Mouse (Mus musculus): Measurements from ENCODE around the gene Kif13a. TPM values are rescaled to one million over a fixed set of nuclear protein-coding genes. Genes with fewer than 3 reads are reported as not detected.
A peak's percentile ranks its signal among the peaks of the same experiment; 100 is the strongest.

Kif13a gene
- total and polyA plus RNA-seq, 3 experiments = 13.6 to 40.6 (median 26.0) TPM

- DNase-seq = no peak
Measured at GRCm38 (mm10) chr13:46921559-46921958, 8.1 kb downstream of the Kif13a start.

- no peak for DNase-seq
Measured at GRCm38 (mm10) chr13:46919797-46920196, 9.9 kb downstream of the Kif13a start.

DNA sequence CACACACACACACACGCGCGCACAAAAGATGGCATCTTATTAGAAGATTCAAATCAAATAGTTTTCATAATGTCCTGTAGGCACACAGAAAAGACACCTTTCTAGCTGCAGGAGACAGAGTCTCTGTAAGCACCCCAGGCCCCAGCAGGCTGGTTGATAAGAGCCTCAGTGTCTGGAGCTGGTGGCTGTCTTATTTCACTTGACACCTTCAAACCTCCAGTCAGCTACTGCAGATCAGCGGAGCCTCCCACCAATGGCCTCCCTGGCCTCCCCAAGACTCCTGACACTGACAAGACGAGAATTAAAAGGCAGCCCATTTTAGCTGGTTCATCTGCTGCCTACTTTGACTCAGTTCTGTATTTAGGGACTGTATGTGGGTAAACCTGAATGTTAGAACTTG is 11.2 kb downstream of the Kif13a start:
- no peak for DNase-seq

- DNase-seq = no peak
Measured at GRCm38 (mm10) chr13:46911960-46912359, 17.7 kb downstream of the Kif13a start.

GRCm38 (mm10) chr13:46911018-46911419 is 18.6 kb downstream of the Kif13a start:
- DNase-seq = peak; percentile 79

DNA sequence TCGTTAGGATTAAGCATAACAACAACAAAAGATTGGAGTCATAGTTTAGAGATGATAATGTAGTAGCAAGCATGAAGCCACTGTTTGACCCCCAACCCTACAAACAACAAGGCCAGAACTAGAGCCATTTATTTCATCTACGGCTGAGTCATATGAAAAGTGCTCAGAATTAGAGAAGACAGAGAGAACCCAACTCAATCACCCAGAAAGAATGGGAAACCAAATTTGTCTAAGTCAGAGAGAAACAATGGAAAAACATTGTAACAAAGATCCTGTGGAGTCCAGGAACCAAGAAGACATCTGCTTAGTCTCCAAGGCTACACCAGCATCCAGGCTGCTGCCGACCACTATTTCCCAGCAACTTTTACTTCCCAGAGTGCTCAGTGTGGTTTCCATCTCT is 19.7 kb downstream of the Kif13a start:
- no peak for DNase-seq

GRCm38 (mm10) chr13:46909005-46909565 is 20.6 kb downstream of the Kif13a start:
- peak; percentile 48 for DNase-seq

DNA sequence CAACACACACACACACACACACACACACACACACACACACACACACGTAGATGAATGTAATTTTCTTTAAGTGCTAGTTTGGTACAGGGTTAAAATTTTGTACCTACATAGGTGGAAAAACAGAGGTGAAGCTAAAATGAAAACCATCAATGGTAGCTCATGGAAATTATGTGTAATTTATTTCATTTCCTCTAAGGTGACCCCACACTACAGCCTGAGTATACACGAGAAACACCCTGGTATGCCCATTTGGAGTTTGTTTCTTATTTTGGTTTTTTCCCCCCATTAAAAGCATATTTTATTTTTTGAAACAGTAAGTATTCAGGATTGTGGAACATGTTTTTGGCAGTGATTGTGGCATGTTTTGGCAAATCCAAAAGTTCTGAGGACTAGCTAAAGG is 21.3 kb downstream of the Kif13a start:
- no peak for DNase-seq

DNA sequence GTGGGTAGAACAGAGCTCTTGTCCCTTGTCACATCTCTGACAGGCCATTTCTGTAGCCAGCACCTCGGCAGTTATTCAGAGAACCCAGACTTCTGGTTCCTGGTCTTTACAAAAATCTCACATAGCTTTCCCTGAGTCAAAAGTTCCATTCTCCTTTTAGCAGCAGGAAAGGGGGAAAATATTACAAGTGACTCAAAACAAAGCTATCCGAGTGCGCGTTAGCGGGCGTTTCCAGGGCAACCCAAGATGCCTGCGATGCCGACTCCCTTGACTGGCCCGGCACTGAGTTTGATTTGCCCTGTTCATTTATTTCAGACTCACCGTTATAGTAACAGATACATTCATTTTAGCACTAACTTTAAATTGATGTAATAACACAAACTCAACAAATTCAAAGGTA is 21.8 kb downstream of the Kif13a start:
- peak; percentile 60 for DNase-seq

DNA sequence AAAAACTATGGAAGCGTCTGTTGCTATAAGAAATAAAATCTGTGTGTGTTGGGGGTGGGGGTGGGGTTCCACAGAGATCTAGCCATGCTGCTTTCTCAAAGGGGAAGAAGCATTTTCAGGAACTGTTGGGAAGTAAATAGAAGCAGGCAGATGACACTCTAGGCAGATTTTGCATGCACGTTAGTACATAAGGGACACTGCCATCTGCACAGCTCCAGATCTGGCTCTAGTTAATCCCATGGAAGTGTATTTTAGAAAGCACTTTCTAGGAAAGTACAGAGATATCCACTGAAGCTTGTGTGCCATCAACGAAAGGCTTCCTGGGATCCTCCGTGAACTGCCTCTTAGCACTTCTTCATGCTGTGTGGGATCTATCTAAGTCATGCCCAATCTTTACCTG is 22.6 kb downstream of the Kif13a start:
- DNase-seq = no peak

GRCm38 (mm10) chr13:46905971-46906370 is 23.7 kb downstream of the Kif13a start:
- no peak for DNase-seq

DNA sequence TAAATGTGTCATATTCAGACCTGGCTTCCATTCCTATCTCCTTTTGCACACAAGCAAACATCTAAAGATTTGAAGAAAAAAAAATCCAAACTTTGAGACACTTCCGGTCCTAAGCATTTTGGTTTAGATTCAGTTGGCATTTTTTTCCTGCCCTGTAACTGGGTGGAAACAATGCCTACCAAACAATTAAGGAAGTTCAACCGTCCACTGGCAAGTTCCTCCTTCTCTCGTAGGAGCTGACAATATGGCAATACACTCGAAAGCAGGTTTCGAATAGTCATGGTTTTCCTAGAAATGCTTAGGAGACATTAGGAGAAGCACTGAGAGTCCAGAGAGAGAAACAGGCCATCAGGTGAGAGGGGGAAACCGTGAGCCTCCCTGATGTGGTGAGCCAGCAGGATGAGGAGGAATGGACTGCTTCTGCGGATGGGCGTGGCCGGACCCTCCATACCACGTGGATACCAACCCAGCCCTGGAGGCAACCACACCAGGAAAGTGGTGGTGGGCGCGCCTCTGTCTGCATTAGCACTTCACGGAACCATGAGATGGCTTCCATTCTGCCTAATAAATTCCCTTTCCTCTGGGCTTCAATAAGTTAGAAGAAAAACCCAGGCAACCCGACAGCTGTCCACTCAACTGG is 24.6 kb downstream of the Kif13a start:
- no peak for DNase-seq

GRCm38 (mm10) chr13:46902568-46903255 is 27.0 kb downstream of the Kif13a start:
- no peak for DNase-seq

DNA sequence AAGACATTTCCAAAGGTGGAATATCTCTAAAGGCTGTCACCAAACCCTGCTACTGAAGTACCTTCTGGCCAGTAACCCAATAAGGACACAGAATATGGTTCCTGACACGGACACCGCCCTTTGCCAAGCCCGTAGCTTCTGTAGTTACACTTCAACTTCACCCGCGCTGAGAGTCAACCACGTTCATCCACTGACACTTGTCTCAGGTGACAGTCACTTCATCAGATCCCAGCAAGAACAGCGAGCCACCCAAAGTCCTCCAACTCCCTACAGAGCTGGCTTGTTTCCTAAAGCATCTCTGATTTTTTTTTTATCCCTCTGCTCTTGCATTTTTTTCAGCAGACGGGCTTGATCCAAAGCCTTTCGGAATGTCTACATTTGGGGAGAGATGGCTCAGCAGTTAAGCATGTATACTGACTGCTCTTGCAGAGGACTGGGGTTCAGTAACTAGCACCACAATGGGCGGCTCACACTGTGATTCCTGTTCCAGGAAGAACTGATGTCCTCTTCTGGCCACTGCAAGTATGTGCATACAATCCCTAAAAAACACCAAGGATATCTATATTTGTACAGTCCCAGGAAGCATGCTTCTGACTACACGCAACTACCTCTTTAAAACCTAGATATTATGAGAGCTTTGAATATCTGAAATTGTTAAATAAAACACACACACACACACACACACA is 28.7 kb downstream of the Kif13a start:
- DNase-seq = no peak

- DNase-seq = peak; percentile 30
Measured at GRCm38 (mm10) chr13:46898837-46899236, 30.8 kb downstream of the Kif13a start.

- no peak for DNase-seq
Measured at GRCm38 (mm10) chr13:46898411-46898810, 31.3 kb downstream of the Kif13a start.

DNA sequence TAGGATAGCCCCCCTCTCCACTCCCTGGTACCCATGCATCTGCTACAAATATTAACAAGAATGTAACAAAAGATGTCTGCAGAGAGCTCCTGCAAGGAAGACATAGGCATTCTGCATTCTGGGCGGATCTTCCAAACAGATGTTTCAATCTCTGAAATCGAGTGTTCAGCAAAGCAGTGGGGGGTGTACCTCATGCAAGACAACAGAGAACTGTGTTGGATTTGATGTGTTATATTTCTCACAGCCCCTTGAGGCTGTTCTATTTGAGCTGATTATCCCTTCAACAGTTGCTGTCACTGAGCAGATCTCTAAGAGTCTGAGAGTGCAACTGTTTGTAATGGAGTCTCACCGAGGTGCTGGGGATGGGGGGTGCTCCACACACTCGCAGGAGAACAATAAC is 37.3 kb downstream of the Kif13a start:
- DNase-seq = no peak

- peak; percentile 77 for DNase-seq
Measured at GRCm38 (mm10) chr13:46888150-46888683, 41.5 kb downstream of the Kif13a start.

DNA sequence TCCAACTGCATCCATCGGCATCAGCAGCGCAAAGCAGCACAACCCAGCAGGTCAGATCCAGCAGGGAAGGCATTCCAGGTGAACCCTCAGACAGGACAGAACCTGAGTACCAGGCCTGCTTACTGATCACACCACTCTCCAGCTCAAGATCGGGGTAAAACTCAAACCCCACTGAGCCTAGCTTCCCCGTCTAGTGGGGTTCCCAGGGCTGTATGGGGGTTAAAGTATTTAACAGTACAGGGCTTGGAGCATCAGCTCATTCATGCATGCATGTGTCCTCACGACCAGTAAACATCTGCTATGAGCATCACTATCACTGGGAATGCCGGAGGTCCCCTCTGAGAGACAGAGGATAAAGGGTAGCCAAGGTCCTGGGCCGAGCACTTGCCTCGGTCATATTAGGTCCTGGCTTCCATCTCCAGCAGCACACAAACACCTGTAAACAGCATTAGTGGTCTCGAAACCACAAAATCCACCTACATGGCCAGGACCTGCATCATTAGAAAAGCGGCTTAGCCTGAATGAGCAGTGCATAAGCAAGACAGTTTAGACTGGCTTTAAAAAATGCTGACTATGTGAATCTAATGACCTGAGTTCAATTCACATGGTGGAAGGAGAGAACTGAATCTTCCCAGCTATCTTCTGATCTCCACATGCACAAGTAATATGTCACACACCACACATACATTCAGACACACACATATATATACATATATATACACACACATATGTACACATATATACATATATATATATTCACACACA is 43.0 kb downstream of the Kif13a start:
- DNase-seq = no peak

- peak; percentile 36 for DNase-seq
Measured at GRCm38 (mm10) chr13:46885759-46886060, 44.0 kb downstream of the Kif13a start.

DNA sequence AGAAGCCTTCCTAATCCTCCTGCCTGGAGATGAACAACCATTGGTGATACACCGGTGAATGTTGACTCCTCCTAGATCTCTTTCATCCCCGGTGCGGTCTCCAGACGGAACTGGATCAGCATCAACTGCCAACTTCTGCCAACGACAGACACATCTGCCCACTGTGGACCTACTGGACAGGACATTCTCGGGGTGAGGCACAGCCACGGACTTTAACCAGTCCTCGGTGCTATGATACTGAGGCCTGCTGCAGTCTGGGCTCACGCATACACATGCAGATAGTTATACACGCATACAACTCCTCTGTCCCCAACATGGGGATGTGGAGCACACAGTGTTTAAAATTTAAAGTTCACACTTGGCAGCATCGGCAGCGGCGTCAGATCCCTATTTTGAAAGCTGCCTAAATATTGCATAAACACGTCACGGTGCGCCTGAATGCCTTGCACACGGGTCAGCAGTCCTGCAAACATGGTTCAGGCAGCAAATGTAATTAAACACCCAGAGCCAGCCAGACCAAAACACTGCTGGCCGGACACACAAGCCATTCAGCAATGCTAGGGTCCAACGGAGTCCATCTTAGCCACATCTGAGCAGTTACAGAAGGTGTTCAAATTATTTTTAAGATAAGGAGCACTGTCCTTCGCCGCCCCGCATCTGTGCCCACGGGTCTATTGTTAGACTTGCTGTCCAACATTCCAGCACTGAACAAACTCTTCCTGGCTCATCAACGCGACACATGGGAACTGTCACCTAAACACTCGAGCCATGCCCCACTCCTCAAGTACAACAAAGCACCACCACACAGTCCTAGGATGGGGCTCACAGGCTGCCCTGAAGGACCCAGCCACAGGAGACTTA is 44.5 kb downstream of the Kif13a start:
- no peak for DNase-seq

Measured in adrenal gland, adult 2 months (tissue).